Mouse (Mus musculus) liver, embryonic 14.5 days (tissue): ENCODE results near the gene Gm11541.

ENCODE experiments used
- CTCF ChIP-seq: IDR thresholded peaks from 2 replicates; pipeline ENCODE4 v1.5.1; 2016; ENCODE audit warnings: antibody characterized with exemption, low read depth, control low read depth
- EP300 ChIP-seq: IDR thresholded peaks from 2 replicates; pipeline ENCODE4 v1.6.1; 2016; ENCODE audit warnings: antibody characterized with exemption, low read depth

- TF ChIP-seq CTCF, result no peak
- TF ChIP-seq EP300, result no peak
Observed at GRCm38 (mm10) chr11:94718113-94718909, 14.0 kb upstream of the Gm11541 start.
